Mouse (Mus musculus) brain, adult 2 months (tissue): ENCODE measurements around the gene Zfp414.

Experiments used
- DNase-seq: peaks from one replicate; pipeline ENCODE4 v3.0.0; 2011; ENCODE audit warnings: low read depth, low spot score

Gene Zfp414

DNA sequence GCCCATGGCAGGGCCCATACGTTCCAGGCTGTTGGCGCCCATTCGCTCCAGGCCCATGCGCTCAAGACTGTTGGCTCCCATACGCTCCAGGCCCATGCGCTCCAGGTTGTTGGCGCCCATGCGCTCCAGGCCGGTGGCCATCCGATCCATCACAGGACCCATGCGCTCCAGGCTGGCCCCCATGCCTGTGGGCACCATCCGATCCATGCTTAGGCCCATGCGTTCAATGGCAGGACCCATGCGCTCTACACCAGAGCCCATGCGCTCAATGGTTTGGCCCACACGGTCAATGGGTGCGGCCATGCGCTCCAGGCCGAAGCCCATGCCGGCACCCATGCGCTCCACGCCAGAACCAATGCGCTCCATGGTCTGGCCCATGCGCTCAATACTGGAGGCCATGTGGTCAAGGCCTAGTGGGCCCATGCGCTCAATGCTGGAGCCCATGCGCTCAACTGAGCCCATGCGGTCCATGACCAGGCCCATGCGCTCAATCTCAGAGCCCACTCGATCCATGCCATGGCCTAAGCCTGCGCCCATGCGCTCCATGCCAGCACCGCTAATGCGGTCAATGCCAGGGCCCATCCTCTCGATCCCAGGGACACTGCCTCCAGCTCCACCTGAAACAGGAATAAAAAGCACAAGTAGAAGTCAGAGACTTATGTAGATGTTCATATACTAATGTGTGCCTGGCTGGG is 21.0 kb downstream of the Zfp414 start:
- DNase-seq = no peak

DNA sequence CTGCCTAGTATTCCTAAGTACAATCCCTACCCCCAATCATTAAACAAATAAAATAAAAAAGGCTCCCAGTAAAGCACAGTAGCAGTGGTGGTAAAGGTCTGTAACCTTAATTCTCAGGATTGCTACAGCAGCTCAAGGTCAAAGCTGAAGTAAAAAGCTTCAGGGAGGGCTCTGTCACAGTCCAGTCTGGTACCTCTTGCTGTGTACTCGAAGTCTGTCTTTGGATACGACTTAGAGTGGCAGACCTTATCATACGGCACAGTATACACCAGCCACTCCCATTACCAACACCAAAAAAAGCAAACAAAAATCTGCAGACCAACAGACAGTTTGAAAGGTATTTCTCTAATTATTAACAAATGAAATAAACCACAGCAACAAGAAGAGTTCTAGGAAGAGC is 37.9 kb downstream of the Zfp414 start:
- no peak for DNase-seq

DNA sequence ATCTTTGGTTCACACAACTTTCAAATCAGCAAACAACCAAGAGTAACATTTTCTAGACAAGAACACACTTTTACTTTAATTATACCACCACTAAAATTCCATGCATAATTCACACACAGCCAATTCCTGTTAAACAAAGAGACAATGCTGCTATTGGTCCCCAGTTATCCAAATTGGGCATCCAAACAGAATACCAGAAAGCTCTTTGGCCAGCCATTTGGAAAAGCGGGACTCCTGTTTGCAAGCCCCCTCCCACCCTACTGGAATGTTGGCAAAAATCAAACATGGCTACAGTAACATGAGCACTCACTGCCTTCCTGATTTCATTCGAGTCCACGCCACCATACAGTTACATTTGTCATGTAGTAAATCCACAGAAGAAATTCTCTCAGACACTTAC is 40.8 kb downstream of the Zfp414 start:
- no peak for DNase-seq

DNA sequence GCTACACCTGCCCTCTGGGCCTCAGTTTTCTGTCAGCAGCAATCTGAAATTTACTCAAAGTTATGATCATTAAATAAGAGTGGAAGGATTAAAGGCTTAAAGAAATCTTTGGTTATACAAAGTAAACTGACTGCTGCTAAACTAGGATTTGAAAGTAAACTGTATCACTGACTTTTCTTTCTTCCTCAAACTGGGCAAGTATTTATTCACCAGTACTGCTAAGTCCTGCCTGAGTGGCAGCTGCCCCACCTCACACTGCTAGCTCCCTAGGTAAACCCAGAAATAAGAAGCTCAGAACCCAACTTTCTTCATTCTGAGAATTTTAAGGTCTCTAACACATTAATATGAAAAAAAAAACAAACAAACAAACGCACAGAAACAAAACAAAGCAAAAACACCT is 44.9 kb downstream of the Zfp414 start:
- no peak for DNase-seq

DNA sequence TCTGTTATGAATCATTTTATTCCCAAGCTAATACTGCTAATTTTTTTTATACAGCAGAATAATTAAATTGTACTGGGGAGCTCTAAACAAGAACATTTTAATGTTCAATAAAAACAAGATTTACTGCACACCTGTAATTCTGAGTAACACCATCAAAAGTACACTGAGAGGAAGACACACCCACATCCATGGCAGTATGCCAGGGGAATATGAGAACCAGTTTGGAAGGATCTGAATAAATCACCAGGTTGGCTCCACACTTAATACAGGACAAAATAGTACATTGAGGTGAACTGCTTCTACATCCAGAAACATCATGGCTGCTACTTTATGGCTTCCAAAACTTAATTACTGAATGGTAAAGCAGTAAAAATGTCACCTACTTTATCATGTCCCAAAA is 46.6 kb downstream of the Zfp414 start:
- peak; percentile 38 for DNase-seq

DNA sequence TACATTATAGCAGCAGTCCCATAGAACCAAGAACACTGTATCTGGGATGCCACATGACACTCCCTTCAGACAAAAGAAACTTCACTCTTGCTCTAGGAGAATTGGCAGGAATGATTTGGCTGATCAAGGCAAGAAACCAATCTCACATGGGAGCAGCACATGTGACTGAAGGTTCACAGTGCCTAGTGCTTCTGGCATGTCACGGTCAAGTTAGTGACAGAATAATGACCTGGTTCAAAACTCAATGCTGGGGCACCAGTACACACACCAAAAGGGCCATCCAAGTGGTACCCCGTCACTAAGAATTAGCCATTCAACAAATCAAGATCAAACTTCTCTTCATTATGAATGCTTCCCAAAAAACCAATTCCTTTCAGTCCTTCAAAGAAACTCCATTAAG is 47.2 kb downstream of the Zfp414 start:
- no peak for DNase-seq

DNA sequence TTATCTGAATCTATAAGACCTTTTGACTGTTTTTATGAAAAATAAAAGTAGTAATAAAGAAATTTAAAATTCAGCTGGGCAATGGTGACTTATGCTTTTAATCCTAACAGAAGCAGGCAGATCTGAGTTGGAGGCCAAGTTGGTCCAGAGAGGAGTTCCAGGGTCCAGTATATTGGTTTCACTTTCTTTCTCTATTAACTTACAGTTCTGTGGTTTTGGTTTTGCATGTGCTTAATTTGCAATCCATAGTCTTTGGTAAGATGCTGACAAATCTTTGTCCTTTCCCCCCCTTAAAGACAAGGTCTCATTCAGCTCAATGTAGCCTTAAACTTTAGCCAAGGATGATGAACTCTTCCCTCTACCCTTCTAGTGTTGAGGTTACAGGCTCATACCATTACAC is 49.9 kb downstream of the Zfp414 start:
- no peak for DNase-seq
